Mouse (Mus musculus) megakaryocyte-erythroid progenitor cell, adult 5-6 weeks (primary cell): ENCODE measurements around the gene Fam155a. TPM values are rescaled to one million over a fixed set of nuclear protein-coding genes. Genes with fewer than 3 reads are reported as not detected.
"Not testable (repeated sequence)": the region's sequence is repeated elsewhere in the genome, so short reads cannot be mapped to it uniquely, and the experiment has no call there.

Source experiments
- ATAC-seq: replicated peaks from 2 replicates; pipeline ENCODE4 v1.8.0; 2016; ENCODE audit warnings: mild to moderate bottlenecking, inconsistent platforms; ENCODE audit not compliant: severe bottlenecking, poor library complexity, low FRiP score, low TSS enrichment
- total RNA-seq, 2 experiments: library from RNA; stranded (forward) in 1 of 2; stranded (reverse) in 1 of 2; fragments of 200-1000, 215-1000 nt in 1 of 2; fragments of >200 nt in 1 of 2; fragmentation: Nextera tagmentation in 1 of 2; gene quantifications; 2 replicates each; pipeline ENCODE4 v1.2.3; 2014 to 2017

The Fam155a gene
- total RNA-seq, 2 experiments from 2014 or later = not detected

DNA sequence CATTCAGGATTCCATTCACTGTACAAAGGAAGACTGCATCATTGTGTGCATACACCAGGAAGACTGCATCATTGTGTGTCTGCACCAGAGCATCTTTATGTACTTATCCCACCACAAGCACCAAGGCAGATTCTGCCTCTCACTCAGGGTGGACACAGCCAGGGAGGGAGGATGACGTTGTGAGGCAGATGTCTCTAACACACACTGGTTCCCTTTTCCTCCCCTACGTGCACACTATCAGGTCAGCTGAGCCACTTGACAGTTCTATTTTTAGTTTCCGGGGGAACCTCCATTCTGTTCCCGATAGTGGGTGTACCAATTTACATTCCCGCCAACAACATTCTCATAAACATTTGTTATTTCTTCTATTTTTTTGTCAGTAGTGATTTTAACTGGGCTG, 347.4 kb downstream of the Fam155a start:
- no peak for ATAC-seq

DNA sequence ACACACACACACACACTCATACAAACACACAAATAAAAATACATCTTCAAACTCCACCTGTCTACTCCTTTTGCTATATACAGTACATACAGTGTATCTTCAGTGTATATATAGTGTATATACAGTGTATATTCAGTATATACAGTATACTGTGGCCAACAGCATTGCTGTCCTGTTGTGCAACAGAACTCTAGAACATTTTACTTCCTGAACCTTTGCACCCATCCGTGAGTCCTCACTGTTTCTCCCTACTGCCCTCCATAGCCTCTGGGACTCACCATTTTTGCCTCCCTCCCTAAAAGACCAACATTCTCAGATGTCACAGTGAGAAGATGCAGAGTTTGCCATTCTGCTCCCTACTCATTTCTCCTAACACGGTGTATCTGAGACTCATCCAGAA, 347.8 kb downstream of the Fam155a start:
- ATAC-seq = no peak

- no peak for ATAC-seq
Observed at GRCm38 (mm10) chr8:9418856-9419800, 351.8 kb downstream of the Fam155a start.

- ATAC-seq = no peak
Observed at GRCm38 (mm10) chr8:9416189-9416588, 354.8 kb downstream of the Fam155a start.

GRCm38 (mm10) chr8:9408480-9408879, 362.5 kb downstream of the Fam155a start:
- ATAC-seq = no peak

DNA sequence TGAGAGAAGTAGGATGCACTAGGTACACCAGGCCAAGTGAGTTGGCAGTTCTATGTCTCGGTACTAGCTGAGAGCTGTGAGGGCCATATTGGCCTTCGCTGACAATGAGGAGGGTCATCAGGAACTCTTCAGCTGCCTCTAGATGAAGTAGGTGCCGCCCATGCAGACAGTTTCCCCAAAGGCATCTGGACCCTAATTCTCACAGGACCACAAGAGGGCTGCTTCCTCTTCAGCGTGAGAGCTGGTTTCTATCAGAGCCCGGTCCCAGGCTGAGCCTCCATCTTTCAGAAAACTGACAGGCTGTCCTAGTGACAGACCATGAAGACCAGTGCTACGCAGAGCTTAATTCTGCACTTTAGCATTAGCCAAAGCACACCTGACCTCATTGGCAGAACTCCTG, 364.8 kb downstream of the Fam155a start:
- no peak for ATAC-seq

- no peak for ATAC-seq
Observed at GRCm38 (mm10) chr8:9404651-9405050, 366.3 kb downstream of the Fam155a start.

DNA sequence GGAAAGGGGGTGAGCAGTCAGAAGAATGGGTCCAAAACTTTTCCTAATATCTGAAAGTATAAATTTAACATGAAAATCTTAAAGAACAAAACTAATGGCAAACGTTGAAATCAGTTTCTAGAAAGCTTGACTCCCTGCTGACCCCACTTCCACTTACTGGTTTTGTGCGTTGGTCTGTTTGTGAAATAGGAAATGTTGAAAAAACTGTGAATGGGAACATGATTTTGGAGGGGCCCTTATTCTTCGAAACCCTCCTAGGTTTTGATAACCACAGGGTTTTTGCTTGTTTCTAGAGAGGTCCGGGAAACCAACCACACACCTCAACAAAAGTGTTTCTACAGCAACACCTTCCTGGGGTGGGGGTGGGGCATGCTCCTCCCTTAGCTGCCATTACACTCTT, 368.6 kb downstream of the Fam155a start:
- ATAC-seq = no peak

DNA sequence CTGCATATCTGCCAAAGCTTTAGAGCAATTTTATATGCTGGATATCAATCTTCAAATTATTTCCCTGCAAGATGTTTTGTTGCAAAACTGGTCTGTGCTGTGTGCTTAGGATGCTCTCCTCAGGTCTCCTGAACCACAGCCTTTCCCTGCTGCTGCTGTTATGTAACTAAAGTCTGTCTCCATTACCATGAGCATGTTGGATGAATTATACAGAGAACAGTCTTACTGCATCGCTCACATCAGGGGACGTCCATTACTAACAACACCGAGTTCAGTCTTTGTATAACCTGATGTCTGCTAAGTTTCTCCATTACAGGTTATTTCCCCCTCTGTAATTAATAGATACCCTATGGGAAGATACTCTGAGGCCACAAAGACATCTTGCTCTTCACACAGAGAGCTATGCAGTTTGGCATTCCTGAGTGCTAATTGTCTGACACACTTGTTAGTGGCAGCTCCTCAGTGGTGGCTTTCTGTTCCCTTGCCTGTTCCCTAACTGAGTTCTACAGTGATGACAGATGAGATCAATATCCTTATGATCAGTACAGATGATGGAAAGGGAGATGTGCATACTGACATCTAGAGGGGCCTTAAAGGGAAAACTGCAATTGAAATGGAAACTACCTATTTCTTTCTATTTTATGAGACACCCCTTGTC, 372.2 kb downstream of the Fam155a start:
- ATAC-seq = no peak

DNA sequence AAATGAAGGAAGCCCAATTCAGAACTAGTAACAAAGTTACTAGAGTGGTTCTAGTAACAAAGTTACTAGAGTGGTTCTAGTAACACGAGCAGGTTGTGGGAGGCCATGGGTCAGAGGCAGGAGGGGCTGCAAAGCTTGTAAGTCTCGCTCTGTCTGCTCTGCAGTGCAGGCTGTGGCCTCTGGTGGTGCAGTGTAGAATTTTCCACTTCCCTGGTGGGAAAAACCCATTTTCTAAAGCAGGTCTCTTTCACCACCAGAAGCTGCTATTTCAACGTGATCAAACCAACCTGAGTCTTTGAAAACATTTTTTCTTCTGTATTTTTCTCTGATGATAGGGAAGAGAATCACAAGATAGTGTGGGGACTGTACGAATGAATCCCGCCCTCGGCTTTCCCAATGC, 372.9 kb downstream of the Fam155a start:
- no peak for ATAC-seq

- no peak for ATAC-seq
Observed at GRCm38 (mm10) chr8:9394670-9395069, 376.3 kb downstream of the Fam155a start.

DNA sequence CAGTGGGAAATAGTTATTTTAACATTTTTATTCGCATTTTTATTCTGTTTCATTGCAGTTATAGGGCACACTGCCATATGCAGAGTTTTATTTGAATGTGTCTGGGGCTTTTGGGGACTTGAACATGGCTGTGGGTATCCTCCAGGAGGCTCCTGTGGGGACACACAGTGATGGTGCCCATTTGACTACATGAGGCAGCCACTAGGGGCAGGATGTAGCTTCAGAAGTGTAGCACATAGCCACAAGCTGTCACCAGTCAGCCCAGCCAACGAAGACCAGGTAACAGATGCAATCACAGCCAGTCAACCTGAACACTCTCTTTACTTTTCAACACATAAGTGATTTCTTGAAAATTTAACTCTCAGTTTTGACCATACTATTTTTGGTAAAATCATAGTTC, 377.7 kb downstream of the Fam155a start:
- ATAC-seq = no peak

DNA sequence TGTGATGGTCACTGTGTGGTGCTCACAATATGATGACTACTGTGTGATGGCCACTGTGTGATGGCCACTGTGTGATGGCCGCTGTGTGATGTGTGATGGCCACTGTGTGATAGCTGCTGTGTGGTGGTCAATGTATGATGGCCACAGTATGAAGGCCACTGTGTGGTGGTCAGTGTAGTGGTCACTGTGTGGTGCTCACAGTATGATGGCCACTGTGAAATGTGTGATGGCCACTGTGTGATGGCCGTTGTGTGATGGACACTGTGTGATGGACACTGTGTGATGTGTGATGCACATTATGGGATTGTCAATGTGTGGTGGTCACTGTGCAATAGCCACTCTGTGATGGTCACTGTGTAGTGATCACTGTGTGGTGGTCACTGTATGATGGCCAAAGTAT, 380.7 kb downstream of the Fam155a start:
- ATAC-seq = not testable (repeated sequence)

GRCm38 (mm10) chr8:9369201-9369600, 401.8 kb downstream of the Fam155a start:
- no peak for ATAC-seq

GRCm38 (mm10) chr8:9367721-9368120, 403.2 kb downstream of the Fam155a start:
- ATAC-seq = no peak

GRCm38 (mm10) chr8:9365381-9365780, 405.6 kb downstream of the Fam155a start:
- no peak for ATAC-seq

- 0 out of 2 replicates have a peak, but pooled peaks have one; percentile 55 for ATAC-seq
Observed at GRCm38 (mm10) chr8:9348523-9349135, 422.3 kb downstream of the Fam155a start.

- ATAC-seq = no peak
Observed at GRCm38 (mm10) chr8:9347163-9347562, 423.8 kb downstream of the Fam155a start.

- no peak for ATAC-seq
Observed at GRCm38 (mm10) chr8:9344136-9344535, 426.8 kb downstream of the Fam155a start.

DNA sequence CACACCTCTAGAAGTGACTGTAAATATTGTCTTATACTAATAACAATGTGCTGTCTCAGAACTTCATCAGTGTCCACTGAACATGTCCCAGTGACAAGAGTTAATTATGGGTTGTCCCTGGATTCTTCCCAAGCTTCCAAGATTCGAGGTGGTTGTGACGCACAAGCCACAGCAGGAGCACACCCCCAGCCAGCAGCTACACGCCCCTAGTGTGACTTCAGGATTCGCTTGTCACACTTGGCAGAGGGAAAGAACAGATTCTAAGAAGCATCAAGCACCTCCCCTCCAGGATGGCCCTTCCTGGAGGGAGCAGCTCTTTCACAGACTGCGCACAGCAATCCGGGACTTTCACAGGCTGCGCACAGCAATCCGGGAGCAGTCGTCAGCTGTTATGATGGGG, 428.0 kb downstream of the Fam155a start:
- ATAC-seq = no peak
